24 mouse cellular contexts compared by ENCODE assay signal in the genomic region with DNA sequence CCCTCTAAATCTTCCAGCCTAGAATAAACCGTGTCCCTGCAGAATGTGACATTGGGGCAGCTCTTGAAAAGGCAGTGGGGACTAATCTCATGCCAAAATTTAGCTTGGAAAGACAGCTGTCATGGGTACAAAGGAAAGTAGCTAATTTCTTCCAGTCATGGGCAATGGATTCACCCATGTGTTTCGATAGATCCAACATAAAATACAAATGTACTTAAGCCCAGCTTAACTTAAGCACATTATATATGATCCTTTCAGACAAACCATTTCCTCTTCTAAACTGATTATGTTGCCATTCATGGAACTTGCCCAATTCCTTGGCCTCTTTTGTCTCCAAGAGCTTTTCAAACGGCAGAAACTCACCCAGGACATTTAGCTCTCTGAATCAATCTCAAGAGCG.
A peak's percentile ranks its signal among the peaks of the same experiment; 100 is the strongest.
DNase-seq lines count a peak whose midpoint lies in the region; ATAC-seq lines count a peak whose summit lies in the region.
"Had no signal": no experiment of that assay in that cellular context is flagged by ENCODE, and none has a peak within 500 bp of the region (broad histone marks: within the 10 kb centered on the region; RNA-seq: fewer than 3 reads in every experiment).

No protein-coding gene starts in this region.

- ATAC-seq in midbrain, embryonic 15.5 days (replicated peaks), result no peak; the same call in 1 of the 2 replicates
- ATAC-seq in midbrain, embryonic 12.5 days (ENCODE audit: low FRiP score, low read depth), result 0 out of 2 replicates have a peak, but pooled peaks have one; percentile 34
- no peak for ATAC-seq in midbrain, embryonic 14.5 days (ENCODE audit: low FRiP score, low TSS enrichment)
- ATAC-seq: CD4-positive, CD25-positive, alpha-beta regulatory T cell, adult 4 months; forebrain, embryonic 13.5 days; forebrain, embryonic 16.5 days had no signal

- peaks cover 79% of the 10 kb centered on the region for H3K27me3 ChIP-seq in midbrain, embryonic 10.5 days (ENCODE audit: low read depth, poor library complexity, severe bottlenecking)
- H3K27me3 ChIP-seq in midbrain, embryonic 15.5 days (replicated peaks), result 0 out of 2 replicates have a peak, but pooled peaks cover 3% of the 10 kb centered on the region
- peaks cover 17% of the 10 kb centered on the region for H3K27me3 ChIP-seq in midbrain, embryonic 12.5 days
- no peaks in the 10 kb centered on the region for H3K27me3 ChIP-seq in midbrain, embryonic 14.5 days (ENCODE audit: control insufficient read depth, insufficient read depth, low read length)
- H3K27me3 ChIP-seq: forebrain, embryonic 13.5 days; heart, embryonic 13.5 days; hindbrain, embryonic 13.5 days had no signal

- no peak overlapping the region for H3K27ac ChIP-seq in midbrain, embryonic 10.5 days (replicated peaks)
- no peak overlapping the region for H3K27ac ChIP-seq in midbrain, embryonic 15.5 days
- no peak overlapping the region for H3K27ac ChIP-seq in midbrain, embryonic 12.5 days (replicated peaks)
- no peak overlapping the region for H3K27ac ChIP-seq in midbrain, embryonic 14.5 days (replicated peaks; ENCODE audit: low read depth, low read length)
- H3K27ac ChIP-seq: forebrain, embryonic 10.5 days; forebrain, embryonic 13.5 days; heart, adult 2 months; heart, embryonic 10.5 days; heart, embryonic 13.5 days; hindbrain, embryonic 13.5 days had no signal

- no peaks in the 10 kb centered on the region for H3K36me3 ChIP-seq in midbrain, embryonic 10.5 days
- H3K36me3 ChIP-seq in midbrain, embryonic 15.5 days (replicated peaks), result no peaks in the 10 kb centered on the region
- no peaks in the 10 kb centered on the region for H3K36me3 ChIP-seq in midbrain, embryonic 12.5 days
- H3K36me3 ChIP-seq in midbrain, embryonic 14.5 days (ENCODE audit: control insufficient read depth, insufficient read depth, low read length), result no peaks in the 10 kb centered on the region
- H3K36me3 ChIP-seq: forebrain, embryonic 10.5 days; heart, embryonic 10.5 days; heart, embryonic 13.5 days; hindbrain, embryonic 13.5 days had no signal

- WGBS in midbrain, embryonic 10.5 days, result 32% methylated on average over 4 of the region's 4 CpGs
- WGBS in midbrain, embryonic 15.5 days, result 20% methylated on average over 4 of the region's 4 CpGs
- WGBS in midbrain, embryonic 12.5 days, result 22% methylated on average over 4 of the region's 4 CpGs
- WGBS in midbrain, embryonic 14.5 days, result 14% methylated on average over 4 of the region's 4 CpGs

- no peak overlapping the region for H3K4me2 ChIP-seq in midbrain, embryonic 15.5 days
- no peak overlapping the region for H3K4me2 ChIP-seq in midbrain, embryonic 12.5 days (replicated peaks)
- H3K4me2 ChIP-seq in midbrain, embryonic 14.5 days (ENCODE audit: low read length), result no peak overlapping the region
- H3K4me2 ChIP-seq: forebrain, embryonic 13.5 days; heart, embryonic 13.5 days; hindbrain, embryonic 13.5 days had no signal

- DNase-seq in midbrain, embryonic 10.5 days (ENCODE audit: low spot score), result peak; percentile 24
- DNase-seq in midbrain, embryonic 14.5 days, result peak; percentile 20
- DNase-seq in ovary, postnatal 10 days (ENCODE audit: low spot score), result no peak
- DNase-seq in liver, result no peak
- DNase-seq: adrenal gland, adult 2 months; adrenal gland, postnatal 14 days; cerebellum, adult 11-12 months; cerebellum, adult 8-10 months; cerebellum, postnatal 10 days; cerebellum, postnatal 36 days; gastrocnemius, postnatal 10 days; gastrocnemius, postnatal 36 days; heart, adult 2 months; heart, postnatal 14 days; heart, postnatal 4 days had no signal

- no peak overlapping the region for H3K9ac ChIP-seq in midbrain, embryonic 15.5 days
- H3K9ac ChIP-seq in midbrain, embryonic 12.5 days (replicated peaks), result no peak overlapping the region
- no peak overlapping the region for H3K9ac ChIP-seq in midbrain, embryonic 14.5 days (replicated peaks; ENCODE audit: low read length)
- H3K9ac ChIP-seq: forebrain, embryonic 13.5 days; heart, embryonic 13.5 days; hindbrain, embryonic 13.5 days had no signal

- peaks cover 7% of the 10 kb centered on the region for H3K4me1 ChIP-seq in midbrain, embryonic 10.5 days
- H3K4me1 ChIP-seq in midbrain, embryonic 15.5 days, result no peaks in the 10 kb centered on the region
- no peaks in the 10 kb centered on the region for H3K4me1 ChIP-seq in midbrain, embryonic 12.5 days
- no peaks in the 10 kb centered on the region for H3K4me1 ChIP-seq in midbrain, embryonic 14.5 days (ENCODE audit: control insufficient read depth, insufficient read depth, low read length)
- H3K4me1 ChIP-seq: forebrain, embryonic 10.5 days; forebrain, embryonic 13.5 days; heart, embryonic 10.5 days; heart, embryonic 13.5 days; hindbrain, embryonic 13.5 days had no signal

- H3K4me3 ChIP-seq in midbrain, embryonic 10.5 days, result no peak overlapping the region
- no peak overlapping the region for H3K4me3 ChIP-seq in midbrain, embryonic 15.5 days
- H3K4me3 ChIP-seq in midbrain, embryonic 12.5 days, result no peak overlapping the region
- H3K4me3 ChIP-seq in midbrain, embryonic 14.5 days (replicated peaks; ENCODE audit: low read depth, low read length), result no peak overlapping the region
- H3K4me3 ChIP-seq: forebrain, embryonic 10.5 days; forebrain, embryonic 13.5 days; heart, adult 2 months; heart, embryonic 10.5 days; heart, embryonic 13.5 days; hindbrain, embryonic 13.5 days had no signal

- no peaks in the 10 kb centered on the region for H3K9me3 ChIP-seq in midbrain, embryonic 10.5 days (replicated peaks)
- H3K9me3 ChIP-seq in midbrain, embryonic 15.5 days, result no peaks in the 10 kb centered on the region
- no peaks in the 10 kb centered on the region for H3K9me3 ChIP-seq in midbrain, embryonic 12.5 days
- H3K9me3 ChIP-seq in midbrain, embryonic 14.5 days (ENCODE audit: control insufficient read depth, low read length), result no peaks in the 10 kb centered on the region
- H3K9me3 ChIP-seq: forebrain, embryonic 10.5 days; forebrain, embryonic 13.5 days; heart, embryonic 10.5 days; heart, embryonic 13.5 days; hindbrain, embryonic 13.5 days had no signal

Comparison
In these comparisons a context has a peak if more than half of its experiments do, and no peak if none do; other contexts are left out.
1. DNase-seq: peak in midbrain, embryonic 10.5 days (single experiment) and midbrain, embryonic 14.5 days (single experiment); none in ovary, postnatal 10 days (single experiment) and liver (single experiment).